ENCODE assay signal across 13 mouse cellular contexts in genomic region chr6:100904463-100904862, GRCm38 (mm10).
"Had no signal": no experiment of that assay in that cellular context is flagged by ENCODE, and none has a peak within 500 bp of the region (broad histone marks: within the 10 kb centered on the region; RNA-seq: fewer than 3 reads in every experiment).

No protein-coding gene starts in this region.

- H3K4me2 ChIP-seq: limb, embryonic 13.5 days had no signal

- H3K9ac ChIP-seq: limb, embryonic 13.5 days; liver, embryonic 14.5 days had no signal

- H3K27ac ChIP-seq: limb, embryonic 13.5 days; liver, embryonic 14.5 days; midbrain, embryonic 10.5 days; stomach, postnatal 0 days had no signal

- H3K4me3 ChIP-seq: limb, embryonic 13.5 days; midbrain, embryonic 10.5 days; myocyte had no signal

- DNase-seq: kidney, adult 8-10 months; kidney, postnatal 14 days; left cerebral cortex, postnatal 4 days; lung, adult 18-20 months; lung, postnatal 36 days; thymus, postnatal 4 days had no signal

- ATAC-seq: intestine, embryonic 16.5 days; lung, postnatal 0 days had no signal

- H3K9me3 ChIP-seq: limb, embryonic 13.5 days; midbrain, embryonic 10.5 days had no signal

- H3K36me3 ChIP-seq: limb, embryonic 13.5 days; midbrain, embryonic 10.5 days had no signal
